Mouse (Mus musculus): ENCODE measurements around the gene Hist1h1c.
"Not testable (repeated sequence)": the region's sequence is repeated elsewhere in the genome, so short reads cannot be mapped to it uniquely, and the experiment has no call there.

The Hist1h1c gene

GRCm38 (mm10) chr13:23760972-23761864 lies 22.6 kb downstream of the Hist1h1c start, which contains the start of gene Hist1h4a:
Hist1h4a (minus strand) TSS chr13:23761230.
- DNase-seq (ENCODE audit: low spot score): peak; percentile 96

- DNase-seq (ENCODE audit: low spot score): peak; percentile 89
Observed at GRCm38 (mm10) chr13:23761871-23762821, 23.5 kb downstream of the Hist1h1c start, which contains the start of gene Hist1h3a. Hist1h3a (minus strand) TSS chr13:23762386.

- no peak for DNase-seq (ENCODE audit: low spot score)
Observed at GRCm38 (mm10) chr13:23763242-23763585, 24.6 kb downstream of the Hist1h1c start.

- peak; percentile 85 for DNase-seq (ENCODE audit: low spot score)
Observed at GRCm38 (mm10) chr13:23763586-23764323, 25.1 kb downstream of the Hist1h1c start, which contains the start of gene Hist1h1a. Hist1h1a (plus strand) TSS chr13:23763666.

GRCm38 (mm10) chr13:23764324-23765171 lies 25.9 kb downstream of the Hist1h1c start:
- DNase-seq (ENCODE audit: low spot score): no peak

GRCm38 (mm10) chr13:23765172-23765513 lies 26.5 kb downstream of the Hist1h1c start:
- DNase-seq (ENCODE audit: low spot score): no peak

- no peak for DNase-seq (ENCODE audit: low spot score)
Observed at GRCm38 (mm10) chr13:23766772-23767171, 28.2 kb downstream of the Hist1h1c start.

GRCm38 (mm10) chr13:23768834-23769397 lies 30.3 kb downstream of the Hist1h1c start:
- no peak for DNase-seq (ENCODE audit: low spot score)

GRCm38 (mm10) chr13:23769613-23770012 lies 31.0 kb downstream of the Hist1h1c start, which contains the start of gene Trim38:
Trim38 (plus strand) TSS chr13:23769913.
- DNase-seq (ENCODE audit: low spot score): not testable (repeated sequence)

GRCm38 (mm10) chr13:23772561-23773313 lies 34.1 kb downstream of the Hist1h1c start:
- peak; percentile 69 for DNase-seq (ENCODE audit: low spot score)

- no peak for DNase-seq (ENCODE audit: low spot score)
Observed at GRCm38 (mm10) chr13:23778339-23778738, 39.7 kb downstream of the Hist1h1c start.

- no peak for DNase-seq (ENCODE audit: low spot score)
Observed at GRCm38 (mm10) chr13:23779025-23779424, 40.4 kb downstream of the Hist1h1c start.

Data from MN1 (cell line).